Mouse (Mus musculus): ENCODE results near the gene Plxnb3. TPM values are rescaled to one million over a fixed set of nuclear protein-coding genes. Genes with fewer than 3 reads are reported as not detected.

The Plxnb3 gene
- 2.4 and 3.4 TPM in 2 replicates for polyA plus RNA-seq (2015; fragmentation: Nextera tagmentation; extraction: Ambion mirVana)

DNA sequence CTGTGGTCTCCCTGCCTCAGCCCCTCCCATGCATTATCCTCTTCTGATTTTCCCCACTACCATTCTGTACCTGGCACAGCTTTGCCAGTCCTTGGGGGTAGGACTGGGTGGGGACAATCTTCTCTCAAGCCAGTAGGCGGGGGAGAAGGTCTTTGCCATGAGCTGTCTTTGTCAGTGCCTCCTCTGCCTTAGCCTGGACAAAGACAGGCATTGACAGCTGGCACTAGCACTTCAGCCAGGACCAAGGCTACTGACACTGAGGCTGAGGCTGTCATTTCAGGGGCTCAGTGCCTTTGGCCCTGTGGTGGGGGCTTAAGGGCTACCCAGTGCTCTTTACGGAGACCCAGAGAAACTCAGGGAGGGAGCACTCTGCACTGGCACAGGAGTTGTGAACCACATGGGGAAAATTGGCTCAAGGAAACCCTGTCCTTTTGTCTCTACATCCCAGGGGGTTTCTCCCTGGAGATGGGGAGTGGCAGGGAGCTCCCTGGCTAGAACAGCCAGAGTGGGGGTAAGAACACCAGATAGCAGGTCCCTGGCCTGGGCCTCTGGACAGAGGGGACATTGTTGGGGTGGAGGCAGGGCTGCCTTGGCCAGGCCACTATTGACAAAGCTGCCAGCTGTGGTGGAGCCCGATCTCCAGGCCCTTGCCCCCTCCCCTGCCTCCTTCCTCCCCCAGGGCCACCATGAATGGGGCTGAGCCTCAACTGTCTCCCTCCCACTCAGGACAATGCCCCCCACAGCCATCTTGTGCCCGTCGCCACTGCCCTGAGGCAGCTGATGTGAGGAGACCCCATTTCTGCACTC is at the start of gene Plxnb3:
Gene Plxnb3 (plus strand): TSS at position 757 of the 807 bp plus-strand sequence.

GRCm38 (mm10) chrX:73716109-73716661 is 40.7 kb upstream of the Plxnb3 start, which contains the start of the genes Bcap31 and Abcd1:
Gene Bcap31, minus strand, starts transcription at chrX:73716175.
Gene Abcd1, plus strand, starts transcription at chrX:73716597.

DNA sequence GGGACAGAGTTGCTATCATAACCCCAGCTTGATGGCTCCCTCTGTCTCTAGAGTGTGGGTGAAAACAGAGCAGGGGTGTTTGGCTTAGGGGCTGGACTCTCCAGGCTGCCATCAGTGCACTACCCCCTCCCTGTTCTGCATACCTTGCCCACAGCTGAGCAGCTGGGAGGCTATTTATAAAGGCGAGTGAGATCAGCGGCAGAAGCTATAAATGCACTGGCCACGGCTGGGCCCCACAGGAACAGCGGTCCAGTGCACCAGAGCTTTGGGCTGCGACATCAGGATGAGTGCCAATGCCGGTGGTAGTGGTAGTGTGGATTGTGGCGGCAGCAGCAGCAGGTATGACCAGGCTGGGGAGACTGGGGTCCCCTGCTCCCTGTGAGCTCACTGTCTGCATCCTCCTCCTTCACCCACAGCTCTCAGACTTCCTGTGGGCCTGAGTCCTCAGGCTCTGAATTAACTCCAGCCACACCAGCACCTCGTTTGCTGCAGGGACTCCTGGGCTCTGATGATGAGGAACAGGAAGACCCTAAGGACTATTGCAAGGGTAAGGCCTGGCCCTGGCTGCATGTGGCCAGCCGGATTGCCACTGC is 17.4 kb downstream of the Plxnb3 start, which contains the start of gene Srpk3:
Gene Srpk3 (plus strand): TSS at position 238 of the 593 bp plus-strand sequence.

DNA sequence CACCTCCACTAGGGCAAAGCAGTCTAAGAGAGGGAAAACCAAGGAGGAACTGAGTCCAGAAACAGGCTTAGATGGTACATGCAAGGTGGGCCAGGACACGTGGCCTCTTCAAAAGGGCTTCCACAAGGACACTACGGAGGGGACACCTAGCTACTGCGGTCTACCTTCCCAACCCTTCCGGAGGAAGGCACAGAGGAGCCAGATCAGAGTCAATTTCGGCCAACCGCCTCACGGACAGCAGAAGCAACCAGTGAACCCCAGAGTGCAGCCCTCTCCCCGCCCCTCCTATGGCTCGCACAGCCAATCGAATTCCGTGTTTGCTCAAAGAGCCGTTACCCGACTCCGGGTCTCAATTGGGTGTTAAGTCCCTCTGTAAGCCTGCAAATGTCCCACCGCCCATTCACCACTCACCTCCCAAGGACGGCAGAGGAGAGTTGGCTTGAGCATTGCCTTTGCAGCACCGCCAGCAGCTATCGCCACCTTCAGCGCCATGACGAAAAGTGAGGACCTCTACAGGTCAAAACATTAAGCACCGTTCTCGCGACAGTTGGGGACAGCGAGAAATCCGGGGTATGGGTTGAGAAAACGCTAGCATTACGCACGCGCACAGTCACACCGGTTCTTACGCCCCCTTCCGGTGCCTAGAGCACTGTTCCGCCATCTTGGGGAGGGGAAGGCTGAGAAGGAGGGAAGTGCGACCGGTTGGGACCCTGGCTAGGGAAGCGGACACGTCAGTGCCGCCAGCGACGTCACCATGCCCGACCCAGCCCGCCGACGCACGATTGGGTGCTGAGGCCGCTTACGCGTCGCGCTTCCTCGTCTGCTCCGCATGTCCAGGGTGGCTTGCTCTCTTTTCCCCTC is 29.7 kb downstream of the Plxnb3 start, which contains the start of the genes Idh3g and Ssr4:
Gene Idh3g (minus strand): TSS at position 534 of the 861 bp plus-strand sequence.
Gene Ssr4 (plus strand): TSS at position 665 of the 861 bp plus-strand sequence.

Other genes starting within 250 kb of the Plxnb3 start
- gene Dusp9, start 117.7 kb upstream of the Plxnb3 start, polyA plus RNA-seq (2015; fragmentation: Nextera tagmentation; extraction: Ambion mirVana): 2.0 and 2.2 TPM in 2 replicates
- 160 and 181 TPM in 2 replicates for gene Pnck, start 97.0 kb upstream of the Plxnb3 start, polyA plus RNA-seq (2015; fragmentation: Nextera tagmentation; extraction: Ambion mirVana)
- gene Slc6a8, start 83.9 kb upstream of the Plxnb3 start, polyA plus RNA-seq (2015; fragmentation: Nextera tagmentation; extraction: Ambion mirVana): 9.5 and 10.7 TPM in 2 replicates
- 152 and 157 TPM in 2 replicates for gene Bcap31, start 40.9 kb upstream of the Plxnb3 start, polyA plus RNA-seq (2015; fragmentation: Nextera tagmentation; extraction: Ambion mirVana)
- gene Abcd1, start 40.5 kb upstream of the Plxnb3 start, polyA plus RNA-seq (2015; fragmentation: Nextera tagmentation; extraction: Ambion mirVana): 11.4 and 13.1 TPM in 2 replicates
- gene Srpk3, start 17.3 kb downstream of the Plxnb3 start, polyA plus RNA-seq (2015; fragmentation: Nextera tagmentation; extraction: Ambion mirVana): 2.1 and 2.8 TPM in 2 replicates
- 244 and 280 TPM in 2 replicates for gene Idh3g, start 29.8 kb downstream of the Plxnb3 start, polyA plus RNA-seq (2015; fragmentation: Nextera tagmentation; extraction: Ambion mirVana)
- 211 and 212 TPM in 2 replicates for gene Ssr4, start 29.9 kb downstream of the Plxnb3 start, polyA plus RNA-seq (2015; fragmentation: Nextera tagmentation; extraction: Ambion mirVana)
- 4.0 and 4.7 TPM in 2 replicates for gene Pdzd4, start 67.9 kb downstream of the Plxnb3 start, polyA plus RNA-seq (2015; fragmentation: Nextera tagmentation; extraction: Ambion mirVana)
- gene Avpr2, start 135.0 kb downstream of the Plxnb3 start, polyA plus RNA-seq (2015; fragmentation: Nextera tagmentation; extraction: Ambion mirVana): not detected in 2 replicates
- gene L1cam, start 139.0 kb downstream of the Plxnb3 start, polyA plus RNA-seq (2015; fragmentation: Nextera tagmentation; extraction: Ambion mirVana): 55.5 and 73.7 TPM in 2 replicates
- 1.9 and 2.2 TPM in 2 replicates for gene Arhgap4, start 164.8 kb downstream of the Plxnb3 start, polyA plus RNA-seq (2015; fragmentation: Nextera tagmentation; extraction: Ambion mirVana)
- gene Naa10, start 164.9 kb downstream of the Plxnb3 start, polyA plus RNA-seq (2015; fragmentation: Nextera tagmentation; extraction: Ambion mirVana): 118 TPM in 2 replicates
- gene Renbp, start 173.8 kb downstream of the Plxnb3 start, polyA plus RNA-seq (2015; fragmentation: Nextera tagmentation; extraction: Ambion mirVana): 12.8 and 15.2 TPM in 2 replicates
- gene Hcfc1, start 209.3 kb downstream of the Plxnb3 start, polyA plus RNA-seq (2015; fragmentation: Nextera tagmentation; extraction: Ambion mirVana): 27.8 and 31.0 TPM in 2 replicates

Data from neural tube, postnatal 0 days (tissue).